Mouse (Mus musculus) thymus, adult 2 months (tissue): Measurements from ENCODE around the gene Gm49486.

Source experiments
- CTCF ChIP-seq: fragments of 200-500 bp; IDR thresholded peaks from 2 replicates; pipeline ENCODE4 v1.5.1; 2012; ENCODE audit warnings: mild to moderate bottlenecking, control low read depth, low read length, moderate library complexity, borderline replicate concordance; ENCODE audit not compliant: control insufficient read depth, poor library complexity, insufficient read depth; ENCODE audit errors: extremely low read depth
- POLR2A ChIP-seq: fragments of 200-500 bp; IDR thresholded peaks from 2 replicates; pipeline ENCODE4 v1.6.1; 2012; ENCODE audit warnings: mild to moderate bottlenecking, low read length, control low read depth, moderate library complexity; ENCODE audit not compliant: control insufficient read depth, poor library complexity, insufficient read depth; ENCODE audit errors: extremely low read depth

DNA sequence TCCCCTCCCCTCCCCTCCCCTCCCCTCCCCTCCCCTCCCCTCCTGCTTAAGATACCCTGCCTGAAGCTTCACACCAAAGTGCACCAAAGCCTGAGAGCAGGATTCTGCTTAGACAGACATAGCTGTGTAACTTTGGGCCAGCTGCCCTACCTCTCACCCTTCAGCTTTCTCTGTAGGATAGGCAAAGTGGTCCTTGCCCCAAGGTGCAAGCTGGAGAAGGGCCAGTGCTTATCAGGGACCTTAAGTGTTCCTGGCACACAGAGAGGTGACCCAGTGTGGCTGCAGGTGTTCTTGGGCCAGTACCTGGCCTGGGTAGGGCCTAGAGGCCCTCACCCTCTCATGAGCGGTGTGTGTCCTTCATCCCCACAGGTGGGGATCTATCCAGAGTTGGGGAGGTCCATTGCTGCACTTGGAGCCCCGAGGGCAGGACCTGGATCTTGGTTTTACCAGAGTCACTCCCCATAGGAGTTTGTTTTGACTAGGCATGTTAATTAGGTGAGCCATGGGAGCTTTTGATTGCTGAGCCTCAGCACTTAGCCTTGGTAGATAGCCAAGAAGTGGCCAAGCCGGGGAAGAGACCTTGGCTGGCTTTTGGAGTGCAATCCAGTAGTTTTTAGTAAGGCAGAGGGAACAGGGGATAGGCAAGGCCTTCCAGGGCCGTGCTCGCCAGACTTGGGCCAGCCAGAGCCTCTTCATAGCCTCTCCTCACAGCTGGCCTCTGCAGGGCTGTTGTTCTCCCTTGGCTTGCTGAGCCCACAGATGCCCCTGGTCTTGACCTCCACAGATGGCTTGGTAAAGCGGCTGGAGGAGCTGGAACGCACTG, 15.1 kb downstream of the Gm49486 start:
- TF ChIP-seq CTCF (no peak), POLR2A (no peak)
